Mouse (Mus musculus): Measurements from ENCODE around the gene Coro1c. TPM values are rescaled to one million over a fixed set of nuclear protein-coding genes. Genes with fewer than 3 reads are reported as not detected.

The Coro1c gene
- polyA plus RNA-seq, 1 experiment from 2014 or later = 165 TPM

- no peak for DNase-seq
- no peak for TF ChIP-seq CTCF (IDR thresholded peaks at IDR 0.05; ENCODE audit: low read depth)
- H3K4me3 ChIP-seq (ENCODE audit: low read depth, low read length) = no peak overlapping the region
- H3K4me1 ChIP-seq (ENCODE audit: insufficient read depth) = peaks cover 7% of the 10 kb centered on the region
- H3K27ac ChIP-seq (ENCODE audit: low read depth) = no peak overlapping the region
- H3K27me3 ChIP-seq (ENCODE audit: insufficient read depth, low read length) = no peaks in the 10 kb centered on the region
- no peak overlapping the region for H3K4me2 ChIP-seq
- 68% methylated on average over 7 of the region's 7 CpGs for WGBS
- no peak overlapping the region for H3K9ac ChIP-seq
- no peaks in the 10 kb centered on the region for H3K9me3 ChIP-seq (ENCODE audit: low read depth, low read length)
- ATAC-seq (ENCODE audit: insufficient read depth) = no peak
- peaks cover 13% of the 10 kb centered on the region for H3K36me3 ChIP-seq (ENCODE audit: insufficient read depth)
These were observed 51.9 kb downstream of the Coro1c start for GRCm38 (mm10) chr5:113856631-113857030.

- H3K27me3 ChIP-seq (ENCODE audit: insufficient read depth, low read length) = no peaks in the 10 kb centered on the region
- H3K9ac ChIP-seq = no peak overlapping the region; the same call in 1 of the 2 replicates
- DNase-seq (peak; percentile 61), ATAC-seq (ENCODE audit: insufficient read depth) (0 out of 2 replicates have a peak, but pooled peaks have one; percentile 32)
- H3K4me2 ChIP-seq = no peak overlapping the region
- H3K4me3 ChIP-seq (ENCODE audit: low read depth, low read length) = no peak overlapping the region
- 53% methylated on average over 3 of the region's 3 CpGs for WGBS
- no peak for TF ChIP-seq CTCF (IDR thresholded peaks at IDR 0.05; ENCODE audit: low read depth)
- peaks cover 15% of the 10 kb centered on the region for H3K36me3 ChIP-seq (ENCODE audit: insufficient read depth)
- peak overlapping the region; percentile 43; the same call in 1 of the 2 replicates for H3K27ac ChIP-seq (ENCODE audit: low read depth)
- no peaks in the 10 kb centered on the region for H3K9me3 ChIP-seq (ENCODE audit: low read depth, low read length)
- H3K4me1 ChIP-seq (ENCODE audit: insufficient read depth) = peaks cover 7% of the 10 kb centered on the region
These were observed 52.9 kb downstream of the Coro1c start for GRCm38 (mm10) chr5:113855696-113856095.

GRCm38 (mm10) chr5:113855117-113855516 is 53.4 kb downstream of the Coro1c start:
- ATAC-seq (ENCODE audit: insufficient read depth) (no peak), DNase-seq (no peak)
- H3K9me3 ChIP-seq (ENCODE audit: low read depth, low read length) = no peaks in the 10 kb centered on the region
- WGBS = 94% methylated on average over 10 of the region's 10 CpGs
- no peak overlapping the region for H3K4me3 ChIP-seq (ENCODE audit: low read depth, low read length)
- no peaks in the 10 kb centered on the region for H3K27me3 ChIP-seq (ENCODE audit: insufficient read depth, low read length)
- peaks cover 21% of the 10 kb centered on the region for H3K36me3 ChIP-seq (ENCODE audit: insufficient read depth)
- H3K27ac ChIP-seq (ENCODE audit: low read depth) = no peak overlapping the region
- H3K4me2 ChIP-seq = no peak overlapping the region
- TF ChIP-seq CTCF (IDR thresholded peaks at IDR 0.05; ENCODE audit: low read depth) = no peak
- no peak overlapping the region for H3K9ac ChIP-seq
- H3K4me1 ChIP-seq (ENCODE audit: insufficient read depth) = peaks cover 7% of the 10 kb centered on the region

GRCm38 (mm10) chr5:113854494-113854893 is 54.1 kb downstream of the Coro1c start:
- DNase-seq = peak; percentile 90
- H3K27me3 ChIP-seq (ENCODE audit: insufficient read depth, low read length) = no peaks in the 10 kb centered on the region
- peaks cover 6% of the 10 kb centered on the region for H3K4me1 ChIP-seq (ENCODE audit: insufficient read depth)
- H3K4me2 ChIP-seq = no peak overlapping the region
- ATAC-seq (ENCODE audit: insufficient read depth) = no peak
- H3K36me3 ChIP-seq (ENCODE audit: insufficient read depth) = peaks cover 27% of the 10 kb centered on the region
- H3K4me3 ChIP-seq (ENCODE audit: low read depth, low read length) = no peak overlapping the region
- peak; percentile 97 for TF ChIP-seq CTCF (IDR thresholded peaks at IDR 0.05; ENCODE audit: low read depth)
- no peak overlapping the region for H3K9ac ChIP-seq
- 37% methylated on average over 14 of the region's 14 CpGs for WGBS
- no peak overlapping the region for H3K27ac ChIP-seq (ENCODE audit: low read depth)
- no peaks in the 10 kb centered on the region for H3K9me3 ChIP-seq (ENCODE audit: low read depth, low read length)

GRCm38 (mm10) chr5:113853541-113853940 is 55.0 kb downstream of the Coro1c start:
- Histone ChIP-seq H3K4me3 (ENCODE audit: low read depth, low read length) (no peak overlapping the region), H3K36me3 (ENCODE audit: insufficient read depth) (peaks cover 36% of the 10 kb centered on the region), H3K9ac (no peak overlapping the region), H3K4me2 (no peak overlapping the region), H3K27me3 (ENCODE audit: insufficient read depth, low read length) (no peaks in the 10 kb centered on the region), H3K4me1 (ENCODE audit: insufficient read depth) (no peaks in the 10 kb centered on the region), H3K27ac (ENCODE audit: low read depth) (no peak overlapping the region), H3K9me3 (ENCODE audit: low read depth, low read length) (no peaks in the 10 kb centered on the region)
- 84% methylated on average over 10 of the region's 10 CpGs for WGBS
- no peak for TF ChIP-seq CTCF (IDR thresholded peaks at IDR 0.05; ENCODE audit: low read depth)
- no peak for DNase-seq
- no peak for ATAC-seq (ENCODE audit: insufficient read depth)

- Histone ChIP-seq H3K4me2 (no peak overlapping the region), H3K36me3 (ENCODE audit: insufficient read depth) (peaks cover 46% of the 10 kb centered on the region), H3K9me3 (ENCODE audit: low read depth, low read length) (no peaks in the 10 kb centered on the region), H3K27ac (ENCODE audit: low read depth) (no peak overlapping the region), H3K4me3 (ENCODE audit: low read depth, low read length) (no peak overlapping the region), H3K4me1 (ENCODE audit: insufficient read depth) (no peaks in the 10 kb centered on the region), H3K9ac (no peak overlapping the region), H3K27me3 (ENCODE audit: insufficient read depth, low read length) (no peaks in the 10 kb centered on the region)
- TF ChIP-seq CTCF (IDR thresholded peaks at IDR 0.05; ENCODE audit: low read depth) = no peak
- no peak for ATAC-seq (ENCODE audit: insufficient read depth)
- 73% methylated on average over 7 of the region's 7 CpGs for WGBS
- DNase-seq = no peak
These were observed 56.1 kb downstream of the Coro1c start for GRCm38 (mm10) chr5:113852463-113852862.

- H3K36me3 ChIP-seq (ENCODE audit: insufficient read depth) = peaks cover 62% of the 10 kb centered on the region
- WGBS = 54% methylated on average over 8 of the region's 8 CpGs
- no peaks in the 10 kb centered on the region for H3K9me3 ChIP-seq (ENCODE audit: low read depth, low read length)
- no peak overlapping the region for H3K4me3 ChIP-seq (ENCODE audit: low read depth, low read length)
- no peak for TF ChIP-seq CTCF (IDR thresholded peaks at IDR 0.05; ENCODE audit: low read depth)
- H3K27ac ChIP-seq (ENCODE audit: low read depth) = no peak overlapping the region
- ATAC-seq (ENCODE audit: insufficient read depth) (no peak), DNase-seq (no peak)
- H3K4me1 ChIP-seq (ENCODE audit: insufficient read depth) = no peaks in the 10 kb centered on the region
- no peaks in the 10 kb centered on the region for H3K27me3 ChIP-seq (ENCODE audit: insufficient read depth, low read length)
- no peak overlapping the region for H3K9ac ChIP-seq
- no peak overlapping the region for H3K4me2 ChIP-seq
These were observed 57.8 kb downstream of the Coro1c start for GRCm38 (mm10) chr5:113850680-113851230.
